In the genomic region with DNA sequence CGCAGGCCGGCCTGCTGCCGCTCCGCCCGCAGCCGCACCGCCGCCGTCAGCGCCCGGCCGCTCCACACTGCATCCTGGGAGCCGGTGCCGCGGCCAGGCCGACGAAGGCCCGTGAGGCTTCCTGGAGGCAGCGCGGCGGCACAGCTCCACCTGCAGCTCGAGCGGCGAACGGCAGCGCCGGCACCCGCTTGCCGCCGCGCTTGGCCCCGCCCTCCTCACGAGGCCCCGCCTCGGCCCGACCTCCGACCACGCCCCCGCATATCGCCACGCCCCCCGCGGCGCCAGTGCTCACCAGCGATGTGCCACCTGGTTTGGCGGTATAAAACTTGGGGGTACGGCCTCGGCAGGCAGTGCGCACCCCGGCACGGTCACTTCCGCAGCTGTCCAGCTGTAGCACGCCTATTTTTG, we compare ENCODE assay signal across 8 mouse cellular contexts. TPM values are rescaled to one million over a fixed set of nuclear protein-coding genes. Genes with fewer than 3 reads are reported as not detected.
DNase-seq lines count a peak whose midpoint lies in the region; ATAC-seq lines count a peak whose summit lies in the region.

Gene Zfp746 (minus strand): TSS at position 123 of the 408 bp plus-strand sequence.

- WGBS in intestine, embryonic 14.5 days, result under 1% methylated on average over 50 of the region's 53 CpGs

- intact Hi-C loops in left cerebral cortex, postnatal 14 days (cut with DNase I), result loop anchor here (5.0 kb wide), 2 partner anchors 39 to 64 kb away; partner anchors contain the start of gene Zfp777

- H3K4me3 ChIP-seq in intestine, embryonic 14.5 days (ENCODE audit: low read depth, low read length), result peak within 1 kb of the TSS; percentile 76

- H3K27ac ChIP-seq in intestine, embryonic 14.5 days (ENCODE audit: low read depth), result peak within 1 kb of the TSS; percentile 91

- H3K27me3 ChIP-seq in intestine, embryonic 14.5 days (replicated peaks; ENCODE audit: control insufficient read depth, insufficient read depth, low read length), result no peaks in the 10 kb centered on the region

- DNase-seq in adrenal gland, adult (ENCODE audit: inconsistent age in 2 of 2, low spot score in 1 of 2), result peak; percentile 95 to 98
- peak; percentile 89 for DNase-seq in embryo, embryonic 10.5 days (ENCODE audit: low spot score)
- peak; percentile 88 for DNase-seq in gastrocnemius, postnatal 25 days
- peak; percentile 97 for DNase-seq in intestine, embryonic 14.5 days (ENCODE audit: low spot score)
- peak; percentile 88 to 94 for DNase-seq in left cerebral cortex, postnatal 14 days (ENCODE audit: low spot score in 2 of 2)
- peak; percentile 91 for DNase-seq in mesoderm, embryonic 11.5 days (ENCODE audit: low read depth, low spot score)
- peak; percentile 88 to 89 for DNase-seq in right cerebral cortex, postnatal 36 days (ENCODE audit: low spot score in 2 of 2)
- peak; percentile 85 for DNase-seq in yolk sac, embryonic 10.5 days (ENCODE audit: low spot score)

- no peaks in the 10 kb centered on the region for H3K9me3 ChIP-seq in intestine, embryonic 14.5 days (ENCODE audit: control insufficient read depth, low read length)

- peak within 1 kb of the TSS; percentile 97 for H3K9ac ChIP-seq in intestine, embryonic 14.5 days (ENCODE audit: low read length)

- H3K4me2 ChIP-seq in intestine, embryonic 14.5 days (ENCODE audit: low read length), result peak within 1 kb of the TSS; percentile 77

- peaks cover 23% of the 10 kb centered on the region for H3K36me3 ChIP-seq in intestine, embryonic 14.5 days (ENCODE audit: control insufficient read depth, insufficient read depth, low read length)

- peaks cover 9% of the 10 kb centered on the region for H3K4me1 ChIP-seq in intestine, embryonic 14.5 days (replicated peaks; ENCODE audit: control insufficient read depth, insufficient read depth, low read length)

- ATAC-seq in intestine, embryonic 14.5 days (replicated peaks; ENCODE audit: low FRiP score, low TSS enrichment, low read depth), result peak; percentile 92

RNA-seq across cellular contexts. Expression of gene Zfp746, which starts in this region (rescaled TPM):
- total RNA-seq in gastrocnemius, postnatal 25 days (2021), result 1 to 10 TPM; 8.4 to 8.5 TPM
- 21.1 and 22.4 TPM in 2 replicates for polyA plus RNA-seq in intestine, embryonic 14.5 days (2014; fragmentation: Nextera tagmentation; extraction: Ambion mirVana)
- 10 to 100 TPM; 29.7 to 30.2 TPM for total RNA-seq in left cerebral cortex, postnatal 14 days (2021)

Comparison
In these comparisons a context has a peak if more than half of its experiments do, and no peak if none do; other contexts are left out.
1. Peak in every context shown above with its lines: DNase-seq, ATAC-seq, H3K4me3 ChIP-seq and H3K27ac ChIP-seq.